Mouse (Mus musculus) liver (tissue): ENCODE data around the gene Tll1.

Experiments
- DNase-seq: peaks from one replicate; pipeline ENCODE4 v3.0.0-alpha.2; 2020; ENCODE audit warnings: mixed read lengths

Gene Tll1

DNA sequence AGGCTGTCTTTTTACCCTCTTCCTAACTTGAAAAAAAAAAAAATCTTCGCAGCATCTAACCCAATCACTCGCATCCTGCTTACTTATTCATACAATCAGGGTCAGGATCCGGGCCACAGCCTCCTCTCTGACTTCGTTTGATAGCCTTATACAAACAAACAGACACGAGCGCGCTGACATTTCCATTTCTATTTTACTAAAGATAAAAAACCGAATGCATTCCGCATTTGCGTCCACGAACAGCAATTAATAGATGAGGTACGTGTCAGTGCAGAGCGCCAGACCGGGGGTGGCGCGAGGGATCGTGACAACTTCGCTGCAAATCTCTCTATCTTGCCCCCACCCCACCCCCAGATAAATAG, at the start of gene Tll1:
Tll1 (minus strand) TSS at position 248 of the 362 bp plus-strand sequence.
- no peak for DNase-seq

DNA sequence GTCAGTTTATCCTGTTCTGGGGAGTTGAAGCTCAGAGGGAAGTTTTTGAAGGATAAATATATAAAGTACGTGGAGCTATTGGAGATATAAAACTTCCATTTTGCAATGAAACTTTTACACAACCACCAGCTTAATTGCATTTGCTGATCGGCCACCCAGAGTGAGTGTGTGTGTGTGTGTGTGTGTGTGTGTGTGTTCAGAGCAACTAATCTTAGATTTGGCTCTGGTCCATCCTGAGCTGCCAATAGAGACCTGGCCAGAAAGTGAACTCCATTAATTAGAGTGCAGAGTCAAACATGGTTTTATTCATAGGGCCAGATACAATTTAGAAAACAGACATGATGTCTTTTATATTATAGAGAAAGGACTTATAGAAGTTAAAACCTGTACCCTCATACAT, 32.6 kb upstream of the Tll1 start:
- DNase-seq = no peak

DNA sequence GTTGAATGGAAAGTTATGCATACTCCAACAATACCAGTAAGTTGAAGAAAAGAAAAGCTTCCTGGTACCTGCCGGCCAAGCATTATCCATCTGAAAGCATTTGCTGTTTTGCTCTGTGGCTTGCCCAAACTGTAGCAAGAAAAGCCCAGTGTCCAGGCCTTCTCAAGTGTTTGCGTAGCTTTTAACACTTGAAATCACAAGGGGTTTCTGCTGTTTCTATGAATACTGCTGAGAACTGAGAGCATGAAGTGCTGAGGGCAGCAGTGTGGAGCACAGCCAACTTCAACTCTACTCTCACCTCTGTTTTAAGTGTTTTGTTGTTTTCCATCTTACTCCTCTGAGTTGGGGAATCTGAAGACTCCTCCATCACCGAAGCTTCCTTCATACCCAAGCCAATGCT, 15.5 kb upstream of the Tll1 start:
- no peak for DNase-seq

DNA sequence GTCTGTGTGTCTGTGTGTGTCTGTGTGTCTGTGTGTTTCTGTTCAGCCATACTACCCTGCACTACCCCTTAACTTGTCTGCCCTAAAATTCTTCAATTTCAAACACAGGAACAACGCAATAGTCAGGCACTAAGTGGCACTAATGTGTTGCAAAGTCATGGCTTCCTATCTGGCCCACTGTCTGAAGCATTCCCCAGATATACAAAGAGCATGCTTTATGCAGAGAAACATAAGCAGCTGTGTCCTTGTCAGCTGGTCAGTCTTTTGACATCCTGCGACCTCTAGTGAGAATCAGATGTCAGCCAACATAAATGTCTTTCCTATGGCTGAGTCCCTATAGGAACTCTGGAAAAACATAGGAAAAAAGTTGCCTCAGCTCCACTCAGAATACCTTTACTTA, 11.6 kb upstream of the Tll1 start:
- DNase-seq = no peak

DNA sequence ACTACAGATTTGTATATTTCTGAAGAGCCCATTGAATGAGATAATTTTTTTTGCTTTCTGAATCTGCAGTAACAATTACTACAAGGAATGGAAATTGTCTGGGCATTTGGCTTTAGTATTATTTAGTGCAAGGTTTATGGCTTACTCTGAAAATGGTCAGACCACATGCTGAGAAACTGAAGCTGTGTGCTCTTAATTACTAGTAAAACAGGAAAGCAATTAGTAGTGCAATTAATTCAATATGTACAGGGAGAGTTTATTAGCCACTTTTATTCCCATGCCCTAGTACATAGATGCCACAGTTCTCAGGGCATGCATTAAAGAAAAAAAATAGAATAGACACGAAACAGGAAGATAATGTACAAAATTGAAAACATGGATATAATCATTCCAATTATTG, 10.2 kb upstream of the Tll1 start:
- no peak for DNase-seq

DNA sequence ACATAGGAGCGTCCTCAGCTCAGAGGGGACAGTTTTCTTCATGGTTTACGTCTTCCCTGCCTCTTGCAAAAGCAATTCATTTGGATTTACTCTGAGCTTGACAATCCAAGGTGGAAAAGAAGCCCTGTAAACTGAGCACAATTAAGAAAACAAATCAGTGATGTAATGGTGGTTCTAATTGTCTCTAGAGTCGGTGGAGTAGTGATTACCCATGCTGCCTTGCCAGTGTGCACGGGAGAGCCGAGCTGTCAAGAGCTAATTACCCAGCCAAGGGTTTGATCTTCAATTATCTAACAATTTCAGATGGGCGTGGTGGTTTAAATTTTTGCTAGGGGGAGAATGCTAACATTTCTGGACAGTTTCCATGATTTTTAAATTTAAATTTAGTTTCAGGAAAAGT, 9.3 kb upstream of the Tll1 start:
- DNase-seq = no peak

DNA sequence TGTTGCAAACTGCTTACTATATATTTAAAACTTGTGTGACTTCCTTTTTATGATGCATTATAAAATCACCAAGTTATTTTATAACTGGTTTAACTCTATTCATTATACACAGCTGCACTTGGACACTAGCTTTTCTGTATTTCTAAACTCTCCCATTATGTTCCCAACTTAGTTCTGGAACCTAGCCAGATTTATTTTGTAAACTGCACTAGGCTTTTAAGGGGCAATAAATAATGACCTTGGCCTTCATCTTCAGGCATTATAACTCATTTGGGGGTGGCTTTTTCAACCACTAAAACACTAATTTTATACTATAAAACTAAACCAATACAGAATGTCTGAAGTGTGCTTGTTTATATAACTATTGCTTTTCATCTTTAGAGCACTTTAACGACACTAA, 8.8 kb upstream of the Tll1 start:
- DNase-seq = no peak

DNA sequence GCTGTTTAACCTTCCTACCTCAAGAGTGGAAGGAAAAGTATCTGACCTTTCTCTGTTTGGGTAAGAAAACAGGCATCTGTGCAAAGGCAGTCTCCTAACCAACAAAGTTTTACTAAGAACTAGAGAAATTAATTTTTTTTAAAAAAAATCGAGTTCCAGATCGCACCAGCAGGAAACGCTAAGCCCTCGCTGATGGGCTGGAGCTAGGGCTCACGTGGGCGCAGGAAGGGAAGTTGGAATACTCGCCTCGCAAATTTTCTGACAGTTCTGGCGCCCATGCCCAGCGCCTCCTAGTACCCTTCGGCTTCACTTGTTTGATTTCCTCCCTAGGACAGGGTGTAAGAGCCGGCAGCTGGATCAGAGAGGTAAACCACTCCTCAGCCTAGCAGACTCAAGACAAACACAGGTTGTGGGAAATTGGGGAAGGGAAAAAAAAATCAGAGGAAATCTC, 365 bp upstream of the Tll1 start:
- DNase-seq = peak; percentile 8

DNA sequence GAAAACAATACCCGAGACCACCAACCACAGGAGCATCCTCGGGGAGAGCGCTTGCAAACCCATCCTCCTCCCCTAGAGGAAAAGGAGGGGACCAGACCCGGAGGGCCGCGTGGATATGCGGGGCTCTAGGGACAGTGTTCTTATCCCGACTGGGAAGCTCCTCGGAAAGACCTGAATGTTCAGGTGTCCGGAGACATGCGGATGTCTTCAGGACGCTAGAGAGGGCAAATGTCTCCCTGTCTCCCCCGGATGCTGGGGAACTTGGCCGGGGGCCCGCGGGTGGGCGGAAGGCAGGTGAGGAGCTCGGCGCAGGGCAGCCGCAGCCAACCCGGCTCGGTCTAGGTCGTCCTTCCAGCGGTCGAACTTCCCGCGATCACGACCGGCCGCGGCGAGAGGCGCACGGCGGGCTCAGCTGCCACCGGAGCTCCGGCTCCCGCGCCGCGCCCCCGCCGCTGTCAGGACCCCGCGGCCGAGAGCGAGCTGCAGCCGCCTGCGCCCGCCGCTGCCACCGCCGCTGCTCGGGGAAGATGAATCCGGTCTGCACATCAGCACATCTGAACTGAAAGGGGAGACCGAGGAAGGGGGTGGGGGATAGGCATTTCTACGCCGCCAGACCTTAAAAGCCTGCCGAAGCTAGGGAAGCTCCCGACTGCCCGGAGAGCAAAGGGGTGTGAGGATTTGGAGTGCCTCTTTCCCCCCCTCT, 599 bp downstream of the Tll1 start:
- DNase-seq = peak; percentile 7

DNA sequence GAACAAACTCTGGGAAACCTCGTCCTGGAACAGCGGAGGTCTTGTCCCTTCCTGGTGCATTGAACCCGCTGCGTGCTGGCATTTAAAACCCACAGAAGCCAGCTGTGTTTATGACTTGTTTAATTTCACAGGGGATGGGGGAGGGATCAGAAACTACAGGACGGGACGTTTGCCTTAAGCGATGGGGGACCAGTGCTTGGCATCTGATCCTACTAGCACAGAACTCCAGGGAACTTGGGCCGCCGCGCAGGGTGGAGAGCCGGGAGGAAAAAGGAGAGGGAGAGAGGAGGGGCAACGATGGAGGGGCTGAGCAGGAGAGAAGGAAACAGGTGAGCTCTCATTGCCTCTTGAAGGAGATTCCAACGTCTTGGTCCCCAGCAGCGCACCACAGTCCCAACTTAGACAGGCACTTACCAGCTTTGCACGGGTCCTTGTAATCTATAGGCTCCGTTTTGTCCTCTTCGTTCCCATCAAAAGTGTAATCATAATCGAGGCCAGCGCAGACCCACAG, 1.2 kb downstream of the Tll1 start:
- DNase-seq = no peak

DNA sequence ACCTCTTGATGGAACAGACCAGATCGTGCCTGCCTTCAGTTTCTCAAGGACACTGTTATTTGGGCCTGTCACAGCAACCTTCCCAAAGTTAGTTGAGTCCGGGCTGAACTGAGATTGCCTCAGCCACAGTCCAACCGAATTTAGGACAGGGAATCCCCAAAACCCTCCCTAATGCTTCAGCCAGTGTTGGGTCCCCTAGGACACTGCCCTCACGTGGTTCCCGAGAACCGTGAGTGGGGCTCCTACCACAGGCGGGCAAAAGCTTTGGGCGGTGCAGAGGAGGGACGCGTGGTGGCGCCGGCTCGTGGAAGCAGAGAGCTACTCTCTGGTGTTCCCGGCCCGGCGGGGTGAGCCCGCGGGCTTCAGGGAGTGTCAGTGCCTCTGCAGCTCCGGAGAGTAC, 1.9 kb downstream of the Tll1 start:
- DNase-seq = peak; percentile 32

DNA sequence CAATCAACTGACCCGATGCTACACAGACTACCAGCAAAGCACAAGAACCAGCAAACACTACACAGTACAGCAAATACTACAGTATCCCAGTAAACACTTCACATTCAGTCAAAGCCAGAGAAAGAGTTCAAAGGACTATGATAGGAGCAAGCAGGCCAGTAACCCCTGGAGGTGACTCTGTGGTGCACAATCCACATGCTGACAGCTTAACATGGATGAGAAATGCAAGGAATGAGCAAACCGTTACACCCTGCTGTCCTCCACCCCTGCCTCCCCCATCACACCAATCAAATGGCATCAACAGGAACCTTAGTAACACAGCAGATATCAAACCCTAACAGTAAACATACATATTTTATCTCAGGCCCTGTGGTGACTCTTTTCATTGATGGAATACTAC, 7.7 kb downstream of the Tll1 start:
- DNase-seq = no peak

DNA sequence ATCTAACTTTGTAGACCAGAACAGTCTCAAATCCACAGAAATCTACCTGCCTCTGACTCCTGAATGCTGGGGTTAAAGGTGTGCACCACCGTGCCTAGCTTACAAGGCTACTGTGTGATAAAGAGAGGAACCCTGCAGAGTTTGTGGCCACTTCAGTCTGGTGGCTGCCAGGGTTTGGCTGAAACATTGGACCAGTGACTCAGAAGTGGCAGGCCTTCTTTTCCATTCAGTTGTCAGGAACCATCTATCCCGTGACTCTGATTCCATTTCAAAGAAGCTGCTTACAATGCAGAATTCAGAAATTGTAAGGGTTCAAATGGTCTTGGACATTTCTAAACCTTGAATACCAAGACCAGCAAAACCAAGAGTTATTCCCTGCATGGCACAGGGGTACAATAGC, 12.7 kb downstream of the Tll1 start:
- DNase-seq = no peak

DNA sequence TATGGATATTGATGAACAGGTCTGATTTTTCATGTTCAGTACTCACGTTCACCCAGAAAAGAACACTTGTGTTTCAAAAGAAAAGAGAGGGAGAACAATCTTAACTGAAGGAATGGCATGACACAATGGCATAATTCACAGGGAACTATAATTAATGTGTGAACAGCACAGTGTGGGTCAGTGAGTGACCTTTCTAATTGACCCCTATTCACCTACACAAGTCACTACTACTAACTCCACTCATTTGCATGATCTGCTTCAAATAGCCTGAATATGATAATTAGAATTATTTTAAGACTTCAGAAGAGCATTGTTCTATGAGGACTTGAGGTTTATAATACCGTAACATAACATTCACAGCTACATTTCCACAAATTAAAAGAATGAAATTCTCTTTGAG, 18.2 kb downstream of the Tll1 start:
- no peak for DNase-seq

DNA sequence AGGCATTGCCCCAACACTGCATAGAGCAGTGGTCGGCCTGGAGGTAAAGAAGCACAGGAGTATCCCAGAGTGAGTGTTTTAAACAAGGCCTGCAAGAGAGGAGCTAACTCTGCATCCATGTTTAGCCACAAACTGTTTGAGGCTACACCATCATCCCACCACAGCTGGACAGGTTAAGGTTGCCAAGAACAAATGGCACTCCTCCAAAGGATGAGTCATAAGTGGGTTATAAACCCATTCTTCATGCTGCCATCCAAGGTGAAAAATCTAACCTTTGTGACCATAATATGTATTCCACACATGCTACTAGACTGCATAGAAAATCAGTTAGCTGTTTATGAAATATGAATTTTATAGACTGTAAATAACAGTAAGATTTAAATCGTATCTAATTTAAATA, 29.1 kb downstream of the Tll1 start:
- no peak for DNase-seq

DNA sequence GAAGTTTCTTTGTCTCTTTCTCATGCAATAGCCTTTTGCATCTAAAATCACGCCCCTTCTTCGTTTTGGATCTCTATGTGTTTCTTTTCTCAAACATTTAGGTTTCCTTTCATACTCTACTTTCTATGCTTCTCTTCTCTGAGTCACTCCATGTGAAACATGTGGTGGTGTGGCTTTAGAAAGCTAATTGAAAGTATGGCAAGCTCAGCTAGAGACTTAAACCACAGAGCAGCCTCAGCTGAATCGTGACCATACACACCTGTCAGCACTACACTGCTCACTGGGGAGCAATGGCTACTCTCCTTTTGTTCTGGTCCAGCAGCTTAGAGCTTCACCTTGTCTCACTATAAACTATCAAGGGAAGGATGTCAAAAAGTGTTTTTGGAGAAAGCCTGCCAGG, 31.2 kb downstream of the Tll1 start:
- DNase-seq = no peak

DNA sequence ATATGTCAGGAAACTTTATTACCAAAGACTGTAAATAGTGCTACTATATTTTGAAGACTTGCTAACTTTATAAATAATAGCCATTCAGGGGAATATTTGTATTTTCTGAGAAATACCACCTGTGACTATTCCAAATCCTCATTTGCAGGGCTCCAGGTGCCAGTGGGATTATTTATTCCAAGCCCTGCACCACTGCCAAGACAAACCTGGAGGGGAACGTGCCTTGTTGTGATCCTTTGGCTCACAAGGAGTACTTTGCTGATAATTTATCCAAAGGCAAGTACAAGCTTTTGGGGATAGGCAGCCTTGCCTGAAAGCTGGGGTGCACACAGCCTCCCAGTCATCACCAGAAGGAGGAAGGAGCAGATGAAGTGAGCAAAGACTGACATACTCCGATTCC, 32.3 kb downstream of the Tll1 start:
- DNase-seq = no peak

DNA sequence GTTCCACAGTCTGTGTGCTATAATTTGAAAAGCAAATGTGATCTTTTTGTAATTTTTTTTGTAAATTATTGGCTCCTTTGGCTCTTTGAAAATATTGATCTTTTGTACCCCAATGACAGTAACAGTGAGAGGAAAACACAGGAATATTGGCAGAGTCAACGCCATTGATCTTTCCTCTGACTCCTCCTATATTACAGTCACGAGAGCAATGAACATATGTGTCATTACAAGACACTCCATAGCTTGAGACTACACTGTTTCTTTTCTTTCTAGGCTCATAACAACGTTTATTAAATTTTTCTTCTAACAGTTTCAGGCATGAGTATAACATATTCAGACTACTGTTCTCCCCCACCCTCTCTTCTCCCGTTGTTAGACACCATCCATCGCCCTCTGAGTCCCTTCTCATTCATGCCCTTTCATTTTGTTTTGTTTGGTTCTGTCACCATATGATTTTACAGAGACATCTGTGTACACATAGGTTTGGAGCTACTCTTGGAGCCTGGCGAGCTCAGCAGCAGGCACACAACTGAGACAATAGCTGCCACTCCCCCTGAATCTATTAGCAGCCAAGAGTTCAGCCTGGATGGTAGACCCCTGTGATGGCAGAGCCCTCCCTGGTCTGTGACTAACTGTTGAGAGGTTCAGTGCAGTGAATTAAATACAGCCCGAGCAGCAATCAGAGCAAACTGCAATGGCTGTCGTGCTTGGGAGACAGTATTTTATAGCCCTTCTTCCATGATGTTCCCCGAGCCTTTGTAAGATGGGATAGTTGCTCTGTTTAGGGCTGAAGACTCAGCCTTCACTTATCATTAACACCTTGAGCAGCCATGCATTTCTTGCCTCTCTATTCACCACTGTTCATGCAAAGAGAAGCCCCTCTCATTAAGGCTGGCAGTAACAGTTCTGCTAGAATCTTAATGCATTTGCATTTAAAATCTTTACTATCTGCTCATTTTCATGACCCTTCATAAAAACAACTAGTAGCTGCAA, 52.9 kb downstream of the Tll1 start:
- no peak for DNase-seq

DNA sequence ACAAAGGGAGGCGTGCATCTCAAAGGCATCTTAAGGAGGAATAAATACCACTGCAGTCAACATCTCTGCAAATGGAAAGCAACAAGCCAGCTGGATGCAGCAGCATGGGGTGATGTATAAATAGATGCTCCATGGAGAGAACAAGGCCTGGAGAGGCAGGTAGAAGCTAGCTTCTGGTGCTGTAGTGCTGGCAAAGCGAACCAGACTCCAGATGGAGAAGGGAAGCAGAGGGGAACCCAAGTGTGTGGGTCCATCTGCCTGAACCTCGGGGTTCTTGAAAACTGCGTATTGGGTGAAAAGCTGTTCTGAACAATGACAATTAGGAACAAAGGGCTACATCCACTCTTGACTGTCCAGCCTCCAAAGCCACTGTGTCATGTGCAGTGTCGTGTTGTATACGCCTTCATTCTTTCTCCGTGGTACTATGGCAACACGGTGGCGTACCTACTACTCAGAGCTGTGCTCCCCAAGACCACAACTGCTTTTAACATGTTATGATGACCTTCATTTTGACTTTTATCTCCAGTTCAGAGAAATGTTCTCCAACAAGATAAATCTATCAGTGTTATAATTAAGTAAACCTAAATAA, 53.8 kb downstream of the Tll1 start:
- no peak for DNase-seq

DNA sequence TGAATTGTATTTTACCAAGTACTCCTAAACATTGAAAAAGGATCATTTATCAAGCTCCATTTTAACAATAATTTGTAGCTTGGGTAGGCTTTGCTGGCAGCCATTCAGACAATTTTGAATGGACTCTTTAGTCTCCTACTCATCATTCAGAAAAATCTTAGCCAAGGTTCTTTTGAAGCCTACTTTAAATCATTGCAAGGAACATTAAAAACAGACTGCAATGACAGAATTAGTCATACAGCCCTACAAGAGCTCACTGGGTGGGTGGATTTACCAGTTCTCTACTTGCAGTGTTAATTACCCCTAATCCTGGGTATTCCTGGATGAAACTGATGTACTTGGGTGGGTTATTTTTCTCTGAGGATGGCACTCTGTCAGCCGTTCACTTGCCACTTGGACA, 69.5 kb downstream of the Tll1 start:
- DNase-seq = no peak

DNA sequence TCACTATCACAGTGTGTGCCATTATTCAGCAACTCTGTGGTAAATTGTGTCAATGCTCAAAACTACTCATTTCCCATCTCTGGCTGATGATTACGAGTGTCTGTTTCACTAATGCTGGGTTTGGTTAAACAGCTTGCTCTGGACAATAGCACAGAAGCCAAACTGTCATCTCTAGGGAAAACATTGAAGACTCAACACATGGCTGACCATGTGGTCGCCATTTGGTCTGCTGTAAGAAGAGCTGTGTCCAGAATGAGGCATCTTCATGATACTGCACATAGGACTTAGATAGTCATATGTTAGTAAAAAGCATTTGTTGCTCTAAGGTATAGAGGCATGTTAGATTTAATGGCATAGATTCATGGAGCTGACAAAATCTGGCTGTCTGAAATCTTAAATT, 98.9 kb downstream of the Tll1 start:
- no peak for DNase-seq

DNA sequence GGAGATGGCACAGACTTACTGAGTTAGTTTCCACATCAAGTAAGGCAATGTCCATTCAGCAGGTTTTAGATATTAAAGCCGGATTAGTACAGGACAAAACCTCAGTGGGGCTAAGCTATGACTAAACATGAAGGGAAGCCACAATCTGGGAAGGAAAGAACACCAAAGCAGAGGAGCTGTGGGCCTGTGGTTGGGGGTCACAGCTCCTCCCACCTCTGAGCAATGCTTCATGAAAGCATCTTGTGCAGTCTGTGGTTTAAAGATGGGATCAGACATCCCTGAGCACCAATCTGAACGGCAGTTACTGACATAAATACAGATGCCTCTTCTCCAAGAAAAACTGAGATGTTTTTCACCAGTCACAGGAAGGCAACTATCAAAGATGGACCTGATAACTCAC, 132.7 kb downstream of the Tll1 start:
- no peak for DNase-seq

DNA sequence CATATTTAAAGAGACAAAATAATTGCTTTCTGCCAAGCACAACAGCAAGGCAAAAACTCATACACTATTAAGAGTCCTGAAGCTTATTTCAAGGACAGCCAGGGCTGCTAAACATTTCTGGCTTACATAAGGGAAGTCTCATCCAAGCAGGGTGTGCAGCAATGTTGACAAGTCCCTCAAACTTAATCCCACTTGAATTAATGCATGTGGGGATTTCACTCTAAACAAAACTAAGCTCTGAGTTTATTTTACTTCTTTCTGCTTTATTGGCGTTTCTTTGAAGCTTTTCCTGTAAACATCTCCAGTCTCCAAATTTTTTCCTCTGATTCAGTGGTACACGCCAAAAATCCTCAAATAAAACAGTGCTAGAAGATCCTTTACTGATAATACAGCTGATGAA, 146.2 kb downstream of the Tll1 start:
- DNase-seq = no peak

DNA sequence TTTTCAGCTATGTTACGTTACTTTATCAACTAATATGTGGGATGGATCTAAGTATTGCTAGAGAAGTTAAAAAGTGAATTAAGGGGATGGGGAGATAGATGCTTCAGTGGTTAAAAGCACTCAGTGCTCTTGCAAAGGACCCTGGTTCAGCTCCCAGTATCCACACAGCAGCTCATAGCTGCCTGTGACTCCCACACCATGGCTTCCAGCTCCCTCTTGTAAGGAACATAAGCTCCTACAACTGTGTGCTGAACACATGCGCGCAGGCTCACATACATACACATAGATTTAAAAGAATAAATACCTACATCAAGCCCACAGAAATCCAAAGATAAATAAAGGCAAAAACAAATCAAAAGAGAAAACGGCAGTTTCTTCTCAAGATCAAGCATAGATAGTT, 148.5 kb downstream of the Tll1 start:
- DNase-seq = no peak
